Mouse (Mus musculus) bone marrow, adult 2 months (tissue): ENCODE measurements around the gene Vmn1r67. TPM values are rescaled to one million over a fixed set of nuclear protein-coding genes. Genes with fewer than 3 reads are reported as not detected.

ENCODE experiments used
- H3K27ac ChIP-seq: fragments of 200-500 bp; 2 replicates; pipeline ENCODE4 v1.5.1; 2012; ENCODE audit warnings: low read depth, mild to moderate bottlenecking, control low read depth, inconsistent platforms, low read length; ENCODE audit not compliant: control insufficient read depth, poor library complexity, insufficient read depth
- H3K4me1 ChIP-seq: fragments of 200-500 bp; 2 replicates; pipeline ENCODE4 v1.6.1; 2011; ENCODE audit warnings: low read length; ENCODE audit not compliant: control insufficient read depth, insufficient read depth
- H3K4me3 ChIP-seq: fragments of 200-500 bp; replicated peaks from 2 replicates; pipeline ENCODE3; 2011; ENCODE audit warnings: mild to moderate bottlenecking, low read depth, low read length, control low read depth; ENCODE audit not compliant: control insufficient read depth
- CTCF ChIP-seq: fragments of 200-500 bp; IDR thresholded peaks from 2 replicates; pipeline ENCODE4 v1.5.1; 2011; ENCODE audit warnings: low read length, control low read depth; ENCODE audit not compliant: control insufficient read depth, insufficient read depth
- POLR2A ChIP-seq: fragments of 200-500 bp; IDR thresholded peaks from 2 replicates; pipeline ENCODE4 v1.6.1; 2011; ENCODE audit warnings: low read depth, mild to moderate bottlenecking, control low read depth, low read length, borderline replicate concordance; ENCODE audit not compliant: control insufficient read depth
- WGBS: fragments of 180-500 bp; shearing (Covaris S2); methylation state at CpG from one replicate; pipeline ENCODE4 v1.1.7; 2018; 5-methylcytosine and 5-hydroxymethylcytosine counted together
- polyA plus RNA-seq: library from polyadenylated mRNA; stranded (reverse); fragments of >200 nt; gene quantifications from 2 replicates; pipeline ENCODE4 v1.2.4, GENCODE M21; 2011; ENCODE audit warnings: low replicate concordance; ENCODE audit not compliant: missing spikeins, insufficient read depth, insufficient read length

Gene Vmn1r67
- not detected in 2 replicates for polyA plus RNA-seq

GRCm38 (mm10) chr7:10443031-10443430 is at the start of gene Vmn1r67:
Gene Vmn1r67 (plus strand): TSS chr7:10443331.
- no peak within 1 kb of the TSS for H3K27ac ChIP-seq
- H3K4me1 ChIP-seq, result no peaks in the 10 kb centered on the region
- TF ChIP-seq CTCF, result no peak
- TF ChIP-seq POLR2A, result no peak
- no peak within 1 kb of the TSS for H3K4me3 ChIP-seq

GRCm38 (mm10) chr7:10458166-10458565 is 15.0 kb downstream of the Vmn1r67 start:
- Histone ChIP-seq H3K4me1 (no peaks in the 10 kb centered on the region), H3K4me3 (no peak overlapping the region), H3K27ac (no peak overlapping the region)
- 59% methylated on average over 3 of the region's 3 CpGs for WGBS
- TF ChIP-seq POLR2A, result no peak
- no peak for TF ChIP-seq CTCF

- Histone ChIP-seq H3K27ac (no peak overlapping the region), H3K4me1 (no peaks in the 10 kb centered on the region), H3K4me3 (no peak overlapping the region)
- TF ChIP-seq CTCF (no peak), POLR2A (no peak)
Measured at GRCm38 (mm10) chr7:10479813-10480212, 36.7 kb downstream of the Vmn1r67 start.

GRCm38 (mm10) chr7:10480588-10481233 is 37.6 kb downstream of the Vmn1r67 start:
- 60% methylated on average over 18 of the region's 18 CpGs for WGBS

GRCm38 (mm10) chr7:10494786-10495521 is 51.8 kb downstream of the Vmn1r67 start, which contains the start of gene Zik1:
Gene Zik1 (minus strand): TSS chr7:10495394.
- H3K4me1 ChIP-seq, result no peaks in the 10 kb centered on the region; the same call in 1 of the 2 replicates
- WGBS, result 2% methylated on average over 33 of the region's 33 CpGs
- H3K27ac ChIP-seq, result no peak within 1 kb of the TSS
- peak within 1 kb of the TSS; percentile 88 for H3K4me3 ChIP-seq
- TF ChIP-seq CTCF, result no peak
- TF ChIP-seq POLR2A, result no peak

More at GRCm38 (mm10) chr7:10480588-10481233, 37.6 kb downstream of the Vmn1r67 start:
- Histone ChIP-seq H3K27ac (no peak overlapping the region), H3K4me1 (no peaks in the 10 kb centered on the region), H3K4me3 (no peak overlapping the region)
- no peak for TF ChIP-seq POLR2A
- TF ChIP-seq CTCF, result no peak

GRCm38 (mm10) chr7:10495578-10495977 is 52.4 kb downstream of the Vmn1r67 start:
- no peak overlapping the region for H3K27ac ChIP-seq
- no peak overlapping the region for H3K4me3 ChIP-seq
- no peaks in the 10 kb centered on the region; the same call in 1 of the 2 replicates for H3K4me1 ChIP-seq
- 25% methylated on average over 6 of the region's 6 CpGs for WGBS
- TF ChIP-seq CTCF (no peak), POLR2A (no peak)

Other genes starting within 250 kb of the Vmn1r67 start
- not detected in 2 replicates for gene Vmn1r66, start 165.3 kb upstream of the Vmn1r67 start, polyA plus RNA-seq
- gene Zik1, start 52.1 kb downstream of the Vmn1r67 start, polyA plus RNA-seq, result 0.23 and 0.47 TPM in 2 replicates
- 0.50 TPM in 1 of 2 replicates, not detected in the other for gene Vmn1r68, start 115.2 kb downstream of the Vmn1r67 start, polyA plus RNA-seq
- not detected in 2 replicates for gene Vmn1r69, start 170.3 kb downstream of the Vmn1r67 start, polyA plus RNA-seq
- gene Vmn1r70, start 188.2 kb downstream of the Vmn1r67 start, polyA plus RNA-seq, result not detected in 2 replicates
- gene Nlrp4b, start 244.5 kb downstream of the Vmn1r67 start, polyA plus RNA-seq, result not detected in 2 replicates